Mouse (Mus musculus) CD4-positive, CD25-positive, alpha-beta regulatory T cell, adult 4 months (primary cell): ENCODE measurements around the gene Krtap9-5. TPM values are rescaled to one million over a fixed set of nuclear protein-coding genes. Genes with fewer than 3 reads are reported as not detected.

Experiments used
- ATAC-seq: one replicate; pipeline ENCODE4 v1.8.0; 2017
- polyA plus RNA-seq, 2 experiments: library from polyadenylated mRNA; unstranded; fragments of 100-300 nt; shearing (Covaris generic); gene quantifications; one replicate each; pipeline ENCODE4 v1.2.1; 2017

Krtap9-5 gene
- polyA plus RNA-seq: not detected

- no peak for ATAC-seq
Measured at GRCm38 (mm10) chr11:99948175-99948574, at the start of gene Krtap9-5. TSS of gene Krtap9-5 (plus strand) at chr11:99948475.

- ATAC-seq: no peak
Measured at GRCm38 (mm10) chr11:99907620-99908019, 40.7 kb upstream of the Krtap9-5 start, which contains the start of gene Krtap31-1. TSS of gene Krtap31-1 (plus strand) at chr11:99907920.

GRCm38 (mm10) chr11:99914451-99914850, 33.8 kb upstream of the Krtap9-5 start, which contains the start of gene Gm11565:
TSS of gene Gm11565 (plus strand) at chr11:99914751.
- no peak for ATAC-seq

- ATAC-seq: no peak
Measured at GRCm38 (mm10) chr11:99935991-99936390, 12.3 kb upstream of the Krtap9-5 start, which contains the start of gene Krtap31-2. TSS of gene Krtap31-2 (plus strand) at chr11:99936291.

- no peak for ATAC-seq
Measured at GRCm38 (mm10) chr11:99937751-99938264, 10.5 kb upstream of the Krtap9-5 start.

GRCm38 (mm10) chr11:99964213-99964612, 15.9 kb downstream of the Krtap9-5 start:
- no peak for ATAC-seq

GRCm38 (mm10) chr11:99965961-99966360, 17.7 kb downstream of the Krtap9-5 start:
- ATAC-seq: no peak

GRCm38 (mm10) chr11:99978953-99979352, 30.7 kb downstream of the Krtap9-5 start, which contains the start of gene Krtap29-1:
TSS of gene Krtap29-1 (minus strand) at chr11:99979053.
- no peak for ATAC-seq

- ATAC-seq: no peak
Measured at GRCm38 (mm10) chr11:99982731-99983130, 34.5 kb downstream of the Krtap9-5 start.

GRCm38 (mm10) chr11:99983442-99983841, 35.2 kb downstream of the Krtap9-5 start:
- ATAC-seq: no peak

- ATAC-seq: no peak
Measured at GRCm38 (mm10) chr11:99985291-99986092, 37.2 kb downstream of the Krtap9-5 start.

- ATAC-seq: no peak
Measured at GRCm38 (mm10) chr11:99986180-99986647, 37.9 kb downstream of the Krtap9-5 start, which contains the start of gene Krtap16-1. TSS of gene Krtap16-1 (minus strand) at chr11:99986597.

GRCm38 (mm10) chr11:99988530-99988929, 40.3 kb downstream of the Krtap9-5 start:
- ATAC-seq: no peak

- no peak for ATAC-seq
Measured at GRCm38 (mm10) chr11:99989881-99990405, 41.7 kb downstream of the Krtap9-5 start.

- ATAC-seq: no peak
Measured at GRCm38 (mm10) chr11:99990571-99990970, 42.3 kb downstream of the Krtap9-5 start.

- no peak for ATAC-seq
Measured at GRCm38 (mm10) chr11:99993620-99994383, 45.5 kb downstream of the Krtap9-5 start, which contains the start of gene Krtap17-1. TSS of gene Krtap17-1 (minus strand) at chr11:99993994.

GRCm38 (mm10) chr11:99994384-99994661, 46.0 kb downstream of the Krtap9-5 start:
- no peak for ATAC-seq

- no peak for ATAC-seq
Measured at GRCm38 (mm10) chr11:99999091-99999490, 50.8 kb downstream of the Krtap9-5 start.
